Mouse (Mus musculus): ENCODE data around the gene Fndc9. TPM values are rescaled to one million over a fixed set of nuclear protein-coding genes. Genes with fewer than 3 reads are reported as not detected.

Fndc9 gene
- polyA plus RNA-seq (2015; fragmentation: Nextera tagmentation; extraction: Ambion mirVana), result 3.1 and 3.6 TPM in 2 replicates

GRCm38 (mm10) chr11:46235334-46235733 lies at the start of gene Fndc9:
TSS of gene Fndc9 (plus strand) at chr11:46235531.
- 27% methylated on average over 11 of the region's 11 CpGs for WGBS
- Histone ChIP-seq H3K9me3 (no peaks in the 10 kb centered on the region), H3K9ac (0 out of 2 replicates have a peak within 1 kb of the TSS, but pooled peaks have one; percentile 6), H3K27me3 (no peaks in the 10 kb centered on the region), H3K4me3 (no peak within 1 kb of the TSS), H3K36me3 (peaks cover 49% of the 10 kb centered on the region), H3K27ac (replicated peaks) (peak within 1 kb of the TSS; percentile 53), H3K4me2 (0 out of 2 replicates have a peak within 1 kb of the TSS, but pooled peaks have one; percentile 9), H3K4me1 (replicated peaks) (peaks cover 21% of the 10 kb centered on the region)
- peak; percentile 75 for ATAC-seq (ENCODE audit: low FRiP score, low read depth)

GRCm38 (mm10) chr11:46188283-46188682 lies 47.0 kb upstream of the Fndc9 start:
- no peak overlapping the region; the same call in 1 of the 2 replicates for H3K27ac ChIP-seq (replicated peaks)
- WGBS, result 53% methylated on average over 2 of the region's 2 CpGs

DNA sequence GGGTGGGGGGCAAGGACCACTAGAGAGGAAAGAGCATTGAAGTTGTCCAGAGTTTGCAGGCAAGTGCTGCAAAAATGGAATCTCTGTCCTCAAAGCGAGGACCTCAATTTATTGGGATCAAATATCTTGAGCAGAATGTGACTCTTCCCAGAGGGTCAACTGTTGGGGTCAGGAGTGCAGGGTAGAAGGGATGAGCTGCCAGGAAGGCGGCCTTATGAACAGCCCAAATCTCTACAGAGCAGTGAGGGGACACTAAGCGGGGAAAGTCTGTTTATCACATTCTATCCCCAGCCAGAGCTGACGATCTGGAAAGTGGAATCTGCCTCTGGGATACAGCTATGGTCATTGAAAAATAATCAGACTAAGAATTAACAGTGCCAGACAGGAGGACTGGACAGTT lies 41.2 kb upstream of the Fndc9 start:
- H3K36me3 ChIP-seq, result peaks cover 58% of the 10 kb centered on the region
- H3K9me3 ChIP-seq, result no peaks in the 10 kb centered on the region
- H3K4me1 ChIP-seq (replicated peaks), result no peaks in the 10 kb centered on the region
- no peaks in the 10 kb centered on the region for H3K27me3 ChIP-seq
- H3K9ac ChIP-seq, result no peak overlapping the region
- ATAC-seq (ENCODE audit: low FRiP score, low read depth), result no peak
- 83% methylated on average over 4 of the region's 4 CpGs for WGBS
- H3K4me3 ChIP-seq, result no peak overlapping the region
- H3K27ac ChIP-seq (replicated peaks), result no peak overlapping the region
- no peak overlapping the region for H3K4me2 ChIP-seq

More at GRCm38 (mm10) chr11:46188283-46188682, 47.0 kb upstream of the Fndc9 start:
- peaks cover 7% of the 10 kb centered on the region for H3K4me1 ChIP-seq (replicated peaks)
- no peak for ATAC-seq (ENCODE audit: low FRiP score, low read depth)
- no peaks in the 10 kb centered on the region for H3K9me3 ChIP-seq
- 0 out of 2 replicates have a peak, but pooled peaks cover 8% of the 10 kb centered on the region for H3K36me3 ChIP-seq
- no peaks in the 10 kb centered on the region for H3K27me3 ChIP-seq
- no peak overlapping the region for H3K4me2 ChIP-seq
- no peak overlapping the region for H3K4me3 ChIP-seq
- H3K9ac ChIP-seq, result no peak overlapping the region

DNA sequence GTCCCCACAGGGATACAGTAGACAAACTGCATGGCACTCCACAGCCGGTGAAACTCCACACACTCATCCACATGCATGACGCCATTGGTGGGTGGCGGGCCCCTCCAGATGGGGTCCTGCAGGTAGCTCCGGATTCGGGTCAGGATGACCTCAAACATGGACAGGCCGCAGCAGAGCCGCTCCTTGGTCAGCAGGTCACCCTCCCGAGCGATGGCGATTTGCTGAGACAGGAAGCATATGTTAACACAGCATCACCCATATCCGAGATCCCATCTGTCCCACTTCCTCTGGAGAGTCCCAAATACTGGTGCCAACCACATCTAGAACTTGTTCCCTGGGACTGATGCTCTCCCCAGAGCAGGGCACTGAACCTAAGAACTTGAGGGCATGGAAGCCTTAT lies 34.7 kb upstream of the Fndc9 start:
- H3K9me3 ChIP-seq, result no peaks in the 10 kb centered on the region
- peaks cover 71% of the 10 kb centered on the region for H3K36me3 ChIP-seq
- WGBS, result 84% methylated on average over 11 of the region's 11 CpGs
- ATAC-seq (ENCODE audit: low FRiP score, low read depth), result no peak
- H3K4me3 ChIP-seq, result no peak overlapping the region
- no peak overlapping the region for H3K27ac ChIP-seq (replicated peaks)
- H3K27me3 ChIP-seq, result no peaks in the 10 kb centered on the region
- H3K4me1 ChIP-seq (replicated peaks), result peaks cover 4% of the 10 kb centered on the region; the same call in 1 of the 2 replicates
- H3K4me2 ChIP-seq, result no peak overlapping the region
- no peak overlapping the region for H3K9ac ChIP-seq

GRCm38 (mm10) chr11:46201636-46202546 lies 33.4 kb upstream of the Fndc9 start:
- no peak overlapping the region for H3K27ac ChIP-seq (replicated peaks)
- no peak overlapping the region for H3K4me2 ChIP-seq
- H3K9me3 ChIP-seq, result no peaks in the 10 kb centered on the region
- peaks cover 4% of the 10 kb centered on the region; the same call in 1 of the 2 replicates for H3K4me1 ChIP-seq (replicated peaks)
- peaks cover 72% of the 10 kb centered on the region for H3K36me3 ChIP-seq
- no peak for ATAC-seq (ENCODE audit: low FRiP score, low read depth)
- WGBS, result 71% methylated on average over 20 of the region's 20 CpGs
- H3K9ac ChIP-seq, result no peak overlapping the region
- H3K27me3 ChIP-seq, result no peaks in the 10 kb centered on the region
- no peak overlapping the region for H3K4me3 ChIP-seq

- no peak overlapping the region for H3K9ac ChIP-seq
- no peaks in the 10 kb centered on the region for H3K9me3 ChIP-seq
- H3K4me1 ChIP-seq (replicated peaks), result peaks cover 4% of the 10 kb centered on the region; the same call in 1 of the 2 replicates
- H3K4me3 ChIP-seq, result no peak overlapping the region
- no peak overlapping the region for H3K27ac ChIP-seq (replicated peaks)
- no peak for ATAC-seq (ENCODE audit: low FRiP score, low read depth)
- H3K36me3 ChIP-seq, result peaks cover 72% of the 10 kb centered on the region
- H3K27me3 ChIP-seq, result no peaks in the 10 kb centered on the region
- no peak overlapping the region for H3K4me2 ChIP-seq
- 67% methylated on average over 10 of the region's 10 CpGs for WGBS
These were observed 32.8 kb upstream of the Fndc9 start for GRCm38 (mm10) chr11:46202547-46202887.

GRCm38 (mm10) chr11:46204841-46205240 lies 30.5 kb upstream of the Fndc9 start:
- H3K4me3 ChIP-seq, result no peak overlapping the region
- no peak overlapping the region for H3K9ac ChIP-seq
- H3K27me3 ChIP-seq, result no peaks in the 10 kb centered on the region
- no peak overlapping the region for H3K4me2 ChIP-seq
- H3K36me3 ChIP-seq, result peaks cover 56% of the 10 kb centered on the region
- 86% methylated on average over 9 of the region's 9 CpGs for WGBS
- H3K27ac ChIP-seq (replicated peaks), result no peak overlapping the region
- peaks cover 4% of the 10 kb centered on the region; the same call in 1 of the 2 replicates for H3K4me1 ChIP-seq (replicated peaks)
- no peaks in the 10 kb centered on the region for H3K9me3 ChIP-seq
- no peak for ATAC-seq (ENCODE audit: low FRiP score, low read depth)

GRCm38 (mm10) chr11:46205639-46206409 lies 29.5 kb upstream of the Fndc9 start:
- no peaks in the 10 kb centered on the region for H3K27me3 ChIP-seq
- WGBS, result 77% methylated on average over 17 of the region's 17 CpGs
- H3K4me2 ChIP-seq, result no peak overlapping the region
- ATAC-seq (ENCODE audit: low FRiP score, low read depth), result no peak
- H3K9ac ChIP-seq, result no peak overlapping the region
- no peak overlapping the region for H3K27ac ChIP-seq (replicated peaks)
- peaks cover 46% of the 10 kb centered on the region for H3K36me3 ChIP-seq
- no peaks in the 10 kb centered on the region for H3K9me3 ChIP-seq
- no peak overlapping the region for H3K4me3 ChIP-seq
- peaks cover 4% of the 10 kb centered on the region; the same call in 1 of the 2 replicates for H3K4me1 ChIP-seq (replicated peaks)

- no peak for ATAC-seq (ENCODE audit: low FRiP score, low read depth)
These were observed 25.4 kb upstream of the Fndc9 start for GRCm38 (mm10) chr11:46209884-46210283.

GRCm38 (mm10) chr11:46211858-46212257 lies 23.5 kb upstream of the Fndc9 start:
- no peak overlapping the region for H3K9ac ChIP-seq
- H3K36me3 ChIP-seq, result peaks cover 15% of the 10 kb centered on the region
- no peak overlapping the region for H3K4me3 ChIP-seq
- H3K4me1 ChIP-seq (replicated peaks), result peaks cover 12% of the 10 kb centered on the region; the same call in 1 of the 2 replicates
- no peak overlapping the region for H3K4me2 ChIP-seq
- WGBS, result 29% methylated on average over 3 of the region's 3 CpGs
- H3K9me3 ChIP-seq, result no peaks in the 10 kb centered on the region
- ATAC-seq (ENCODE audit: low FRiP score, low read depth), result no peak
- H3K27ac ChIP-seq (replicated peaks), result no peak overlapping the region
- no peaks in the 10 kb centered on the region for H3K27me3 ChIP-seq

More at GRCm38 (mm10) chr11:46209884-46210283, 25.4 kb upstream of the Fndc9 start:
- no peaks in the 10 kb centered on the region for H3K9me3 ChIP-seq
- no peak overlapping the region for H3K9ac ChIP-seq
- H3K27ac ChIP-seq (replicated peaks), result no peak overlapping the region
- no peaks in the 10 kb centered on the region for H3K27me3 ChIP-seq
- peaks cover 5% of the 10 kb centered on the region; the same call in 1 of the 2 replicates for H3K4me1 ChIP-seq (replicated peaks)
- peaks cover 33% of the 10 kb centered on the region for H3K36me3 ChIP-seq
- H3K4me2 ChIP-seq, result no peak overlapping the region
- H3K4me3 ChIP-seq, result no peak overlapping the region
- WGBS, result 36% methylated on average over 2 of the region's 2 CpGs

DNA sequence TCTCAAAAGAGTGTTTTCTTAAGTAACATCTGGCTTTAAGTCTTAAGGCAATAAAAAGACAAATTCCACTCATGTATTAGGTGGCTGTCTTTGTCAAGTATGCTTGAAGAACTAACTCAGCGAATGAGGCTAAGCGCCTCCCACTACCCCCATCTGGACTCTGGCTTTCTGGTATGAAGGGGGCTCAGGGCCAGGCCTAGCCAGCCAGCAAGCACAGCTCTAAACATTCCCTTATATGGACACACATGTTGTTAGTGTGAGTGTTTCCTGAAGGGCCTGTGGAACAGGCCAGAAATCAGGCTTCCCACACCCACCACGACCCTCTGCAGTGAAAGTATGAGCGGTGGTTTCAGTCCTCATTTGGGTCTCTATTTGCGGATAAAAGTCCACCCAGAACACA lies 21.5 kb upstream of the Fndc9 start:
- peaks cover 29% of the 10 kb centered on the region for H3K4me1 ChIP-seq (replicated peaks)
- H3K4me3 ChIP-seq, result no peak overlapping the region
- no peak for ATAC-seq (ENCODE audit: low FRiP score, low read depth)
- 0 out of 2 replicates have a peak overlapping the region, but pooled peaks have one; percentile 10 for H3K27ac ChIP-seq (replicated peaks)
- H3K36me3 ChIP-seq, result peaks cover 2% of the 10 kb centered on the region; the same call in 1 of the 2 replicates
- WGBS, result 84% methylated on average over 5 of the region's 5 CpGs
- H3K27me3 ChIP-seq, result no peaks in the 10 kb centered on the region
- no peaks in the 10 kb centered on the region for H3K9me3 ChIP-seq
- no peak overlapping the region for H3K4me2 ChIP-seq
- H3K9ac ChIP-seq, result no peak overlapping the region
